In genomic region chr10:34281211-34281961, GRCm38 (mm10) we compare ENCODE assay signal across 8 mouse cellular contexts. TPM values are rescaled to one million over a fixed set of nuclear protein-coding genes. Genes with fewer than 3 reads are reported as not detected.
DNase-seq lines count a peak whose midpoint lies in the region; ATAC-seq and TF ChIP-seq lines count a peak whose summit lies in the region.

No protein-coding gene starts in this region.

- TF ChIP-seq CTCF in hindbrain, postnatal 0 days (IDR thresholded peaks at IDR 0.05; ENCODE audit: low read depth), result no peak

- in situ Hi-C loops in ES-E14 (cut with MboI; ENCODE audit: low sequenced_read_pairs in 2 of 2, unreplicated experiment in 2 of 2), result no loop called here

- ATAC-seq in kidney, embryonic 14.5 days (ENCODE audit: low FRiP score, low TSS enrichment), result peak; percentile 15; the same call in 1 of the 2 replicates
- ATAC-seq in hindbrain, postnatal 0 days, result no peak
- ATAC-seq in megakaryocyte progenitor cell, adult 5-6 weeks (replicated peaks; ENCODE audit: poor library complexity), result no peak; the same call in 1 of the 2 replicates

- peak overlapping the region; percentile 80 for H3K4me2 ChIP-seq in kidney, embryonic 14.5 days (replicated peaks; ENCODE audit: low read depth, low read length)
- H3K4me2 ChIP-seq in hindbrain, postnatal 0 days (ENCODE audit: low read depth, low read length), result peak overlapping the region; percentile 87

- H3K27ac ChIP-seq in kidney, embryonic 14.5 days (ENCODE audit: low read depth, low read length), result no peak overlapping the region
- H3K27ac ChIP-seq in ES-E14 (ENCODE audit: insufficient read depth, low read depth, low read length, poor library complexity, severe bottlenecking), result no peak overlapping the region
- peak overlapping the region; percentile 80 for H3K27ac ChIP-seq in hindbrain, postnatal 0 days

- peak overlapping the region; percentile 94 for H3K9ac ChIP-seq in kidney, embryonic 14.5 days (ENCODE audit: low read depth, low read length)
- peak overlapping the region; percentile 56 for H3K9ac ChIP-seq in ES-E14 (ENCODE audit: insufficient read depth, low read depth, low read length, poor library complexity, severe bottlenecking)
- peak overlapping the region; percentile 95 for H3K9ac ChIP-seq in hindbrain, postnatal 0 days (replicated peaks; ENCODE audit: low read length)

- no peaks in the 10 kb centered on the region for H3K36me3 ChIP-seq in kidney, embryonic 14.5 days (ENCODE audit: control insufficient read depth, insufficient read depth, low read length)
- H3K36me3 ChIP-seq in ES-E14 (ENCODE audit: control insufficient read depth, insufficient read depth, low read length, poor library complexity, severe bottlenecking), result no peaks in the 10 kb centered on the region; the same call in 1 of the 2 replicates
- no peaks in the 10 kb centered on the region for H3K36me3 ChIP-seq in hindbrain, postnatal 0 days (ENCODE audit: insufficient read depth, low read length)

- no peaks in the 10 kb centered on the region for H3K27me3 ChIP-seq in kidney, embryonic 14.5 days (ENCODE audit: control insufficient read depth, insufficient read depth, low read length)
- no peaks in the 10 kb centered on the region for H3K27me3 ChIP-seq in hindbrain, postnatal 0 days (ENCODE audit: insufficient read depth, low read length)

- peaks cover 16% of the 10 kb centered on the region; the same call in 1 of the 2 replicates for H3K4me1 ChIP-seq in kidney, embryonic 14.5 days (ENCODE audit: control insufficient read depth, insufficient read depth, low read length)
- peaks cover 0 to 9% of the 10 kb centered on the region in 2 experiments; a peak in 1 of 4 replicates for H3K4me1 ChIP-seq in ES-E14 (ENCODE audit: control insufficient read depth in 2 of 2, insufficient read depth in 2 of 2, low read length in 2 of 2, poor library complexity in 1 of 2)
- H3K4me1 ChIP-seq in hindbrain, postnatal 0 days (ENCODE audit: insufficient read depth, low read length), result 0 out of 2 replicates have a peak, but pooled peaks cover 6% of the 10 kb centered on the region

- DNase-seq in kidney, postnatal 25 days, result no peak
- DNase-seq in ES-E14 (ENCODE audit: low read depth, low spot score), result no peak
- DNase-seq in cerebellum, postnatal 25 days, result peak; percentile 15 to 27
- DNase-seq in hindbrain, postnatal 0 days (ENCODE audit: low spot score), result peak; percentile 51
- peak; percentile 47 for DNase-seq in naive thymus-derived CD4-positive, alpha-beta T cell, adult 2 months (ENCODE audit: low read depth)
- DNase-seq in spleen, adult 12 weeks (ENCODE audit: low spot score), result no peak

- no peaks in the 10 kb centered on the region for H3K9me3 ChIP-seq in kidney, embryonic 14.5 days (ENCODE audit: control insufficient read depth, low read length)
- H3K9me3 ChIP-seq in ES-E14 (ENCODE audit: control insufficient read depth, insufficient read depth, low read depth, low read length), result no peaks in the 10 kb centered on the region
- H3K9me3 ChIP-seq in hindbrain, postnatal 0 days (ENCODE audit: low read length), result no peaks in the 10 kb centered on the region

- H3K4me3 ChIP-seq in kidney, embryonic 14.5 days (ENCODE audit: low read length), result peak overlapping the region; percentile 85
- H3K4me3 ChIP-seq in ES-E14 (ENCODE audit: insufficient read depth in 1 of 2, low read depth in 1 of 2, low read length in 2 of 2, poor library complexity in 1 of 2, severe bottlenecking in 1 of 2), result peak overlapping the region; percentile 70 to 82
- peak overlapping the region; percentile 79 for H3K4me3 ChIP-seq in hindbrain, postnatal 0 days (ENCODE audit: low read length)

- 19% methylated on average over 14 of the region's 14 CpGs for WGBS in kidney, embryonic 14.5 days
- WGBS in hindbrain, postnatal 0 days, result 16% methylated on average over 14 of the region's 14 CpGs

TF ChIP-seq in ES-E14, 5 proteins besides CTCF, POLR2A, EP300 and RAD21:
- TF ChIP-seq CHD2 (IDR thresholded peaks at IDR 0.05; ENCODE audit: low read depth, low read length), result no peak
- no peak for TF ChIP-seq ZNF384 (IDR thresholded peaks at IDR 0.05; ENCODE audit: low read depth, low read length)
- TF ChIP-seq HCFC1 (IDR thresholded peaks at IDR 0.05; ENCODE audit: borderline replicate concordance, insufficient read depth, low read length), result no peak
- TF ChIP-seq ZC3H11A (IDR thresholded peaks at IDR 0.05; ENCODE audit: borderline replicate concordance, low read depth, low read length), result no peak
- TF ChIP-seq MAFK (IDR thresholded peaks at IDR 0.05; ENCODE audit: insufficient read depth, low read depth, low read length), result no peak

RNA-seq across cellular contexts. Expression of gene Tspyl1, which starts 0.6 kb away (rescaled TPM):
- polyA plus RNA-seq in kidney, embryonic 14.5 days (2014; fragmentation: Nextera tagmentation; extraction: Ambion mirVana), result 31.3 and 42.8 TPM in 2 replicates
- total RNA-seq in ES-E14 (2012; rRNA removed), result 14.0 and 20.9 TPM in 2 replicates
- 75.1 and 81.5 TPM in 2 replicates for total RNA-seq in hindbrain, postnatal 0 days (2014; rRNA removed)
- 129 and 132 TPM in 2 replicates for polyA plus RNA-seq in hindbrain, postnatal 0 days (2015; fragmentation: Nextera tagmentation; extraction: Ambion mirVana)
- 29.5 and 34.2 TPM in 2 replicates for total RNA-seq in megakaryocyte progenitor cell, adult 5-6 weeks (2015)
- total RNA-seq in megakaryocyte progenitor cell, adult 5-6 weeks (2017), result 36.7 and 36.9 TPM in 2 replicates

RNA-seq across cellular contexts. Expression of gene Tspyl4, which starts 15.9 kb away (rescaled TPM):
- polyA plus RNA-seq in kidney, embryonic 14.5 days (2014; fragmentation: Nextera tagmentation; extraction: Ambion mirVana), result 4.7 and 7.3 TPM in 2 replicates
- 4.3 and 4.8 TPM in 2 replicates for total RNA-seq in ES-E14 (2012; rRNA removed)
- 482 and 493 TPM in 2 replicates for total RNA-seq in hindbrain, postnatal 0 days (2014; rRNA removed)
- polyA plus RNA-seq in hindbrain, postnatal 0 days (2015; fragmentation: Nextera tagmentation; extraction: Ambion mirVana), result 400 and 429 TPM in 2 replicates
- 3.2 and 3.6 TPM in 2 replicates for total RNA-seq in megakaryocyte progenitor cell, adult 5-6 weeks (2015)
- 1.0 and 1.8 TPM in 2 replicates for total RNA-seq in megakaryocyte progenitor cell, adult 5-6 weeks (2017)

Comparison
In these comparisons a context has a peak if more than half of its experiments do, and no peak if none do; other contexts are left out.
1. DNase-seq: peak in cerebellum, postnatal 25 days (2 of 2), hindbrain, postnatal 0 days (single experiment) and naive thymus-derived CD4-positive, alpha-beta T cell, adult 2 months (single experiment); none in kidney, postnatal 25 days (0 of 2), ES-E14 (single experiment) and spleen, adult 12 weeks (single experiment).
2. RNA of gene Tspyl4, which starts 15.9 kb away (total RNA-seq): 482 to 493 TPM in hindbrain, postnatal 0 days; 4.3 to 4.8 TPM in ES-E14 and 1.0 to 3.6 TPM in megakaryocyte progenitor cell, adult 5-6 weeks; every median in the first group is over 10 times any median in the second.
3. Peak in every context shown above with its lines, with median percentiles within 50 percentile points of each other: H3K4me3 ChIP-seq and H3K9ac ChIP-seq.